Mouse (Mus musculus): ENCODE measurements around the gene Tmem88. TPM values are rescaled to one million over a fixed set of nuclear protein-coding genes. Genes with fewer than 3 reads are reported as not detected.

Gene Tmem88
- total and polyA plus RNA-seq, 3 experiments, result 0.16 to 0.25 TPM; not detected in 1

- Histone ChIP-seq H3K4me3 (replicated peaks in 1 of 3; ENCODE audit: low read depth in 2 of 3, low read length in 2 of 3, poor library complexity in 1 of 3) (peak overlapping the region; percentile 60 to 73 (median 67)), H3K79me2 (replicated peaks; ENCODE audit: control insufficient read depth, extremely low read depth, insufficient read depth, poor library complexity, severe bottlenecking) (peaks cover 7% of the 10 kb centered on the region; the same call in 1 of the 2 replicates), H3K36me3 (replicated peaks in 1 of 2; ENCODE audit: control insufficient read depth in 1 of 2, insufficient read depth in 1 of 2, low read length in 1 of 2) (peaks cover 29 to 36% of the 10 kb centered on the region in 2 experiments), H3K4me2 (ENCODE audit: insufficient read depth, low read depth, poor library complexity, severe bottlenecking) (peak overlapping the region; percentile 80), H3K27me3 (replicated peaks) (peaks cover 7% of the 10 kb centered on the region), H3K27ac (ENCODE audit: insufficient read depth, low read depth) (peak overlapping the region; percentile 96), H3K9me3 (replicated peaks; ENCODE audit: low read length) (no peaks in the 10 kb centered on the region), H3K9ac (ENCODE audit: insufficient read depth, low read depth) (peak overlapping the region; percentile 90), H3K4me1 (ENCODE audit: control insufficient read depth in 1 of 2, insufficient read depth in 2 of 2) (peaks cover 28 to 46% of the 10 kb centered on the region in 2 experiments)
- in situ Hi-C loops (cut with MboI; ENCODE audit: low pct_ligation_motif_present, low pct_unique_long_range_greater_than_20kb, low sequenced_read_pairs) (loop anchor here (10.0 kb wide), 1 partner anchor 115 kb away; no protein-coding TSS in a partner anchor), dilution Hi-C loops (cut with MboI; ENCODE audit: extremely low pct_ligation_motif_present, extremely low pct_unique_long_range_greater_than_20kb, low sequenced_read_pairs) (no loop called here)
- TF ChIP-seq SIN3A (IDR thresholded peaks at IDR 0.05; ENCODE audit: low read length) (peak; percentile 95), MYC (IDR thresholded peaks at IDR 0.05; ENCODE audit: low read depth, low read length) (peak; percentile 96; the same call in 1 of the 2 replicates), MAFK (IDR thresholded peaks at IDR 0.05; ENCODE audit: insufficient replicate concordance, low read length) (no peak), ZMIZ1 (IDR thresholded peaks at IDR 0.05; ENCODE audit: low read depth, low read length) (peak; percentile 62; the same call in 1 of the 2 replicates), CHD1 (IDR thresholded peaks at IDR 0.05; ENCODE audit: low read depth, low read length) (no peak), SMC3 (IDR thresholded peaks at IDR 0.05; ENCODE audit: low read depth, low read length) (no peak), TBP (conservative IDR thresholded peaks at IDR 0.05; ENCODE audit: low read depth, low read length) (0 out of 2 replicates have a peak, but pooled peaks have one; percentile 50), MAX (IDR thresholded peaks at IDR 0.05; ENCODE audit: low read length) (peak; percentile 92), TCF12 (IDR thresholded peaks at IDR 0.05; ENCODE audit: low read depth, low read length) (peak; percentile 54), NRF1 (IDR thresholded peaks at IDR 0.05; ENCODE audit: low read depth, low read length) (peak; percentile 34; the same call in 1 of the 2 replicates), ZKSCAN1 (IDR thresholded peaks at IDR 0.05; ENCODE audit: borderline replicate concordance, low read depth, low read length) (no peak), MXI1 (IDR thresholded peaks at IDR 0.05; ENCODE audit: low read depth, low read length) (peak; percentile 99), NELFE (IDR thresholded peaks at IDR 0.05; ENCODE audit: low read depth, low read length) (peak; percentile 31; the same call in 1 of the 2 replicates), MEF2A (IDR thresholded peaks at IDR 0.05; ENCODE audit: borderline replicate concordance, low read depth, low read length) (peak; percentile 79), CTCF (conservative IDR thresholded peaks at IDR 0.05 in 1 of 2, IDR thresholded peaks at IDR 0.05 in 1 of 2; ENCODE audit: low read depth in 2 of 2, low read length in 2 of 2) (no peak), USF1 (IDR thresholded peaks at IDR 0.05; ENCODE audit: low read depth, low read length) (peak; percentile 72), E2F4 (IDR thresholded peaks at IDR 0.05; ENCODE audit: insufficient replicate concordance, low read depth, low read length) (no peak), ELF1 (IDR thresholded peaks at IDR 0.05; ENCODE audit: low read depth, low read length) (peak; percentile 76), CHD2 (IDR thresholded peaks at IDR 0.05; ENCODE audit: low read length) (peak; percentile 90), POLR2A (IDR thresholded peaks at IDR 0.05; ENCODE audit: low read depth, low read length) (0 out of 2 replicates have a peak, but pooled peaks have one; percentile 36), JUND (conservative IDR thresholded peaks at IDR 0.05; ENCODE audit: low read depth, low read length) (no peak), POLR2AphosphoS2 (IDR thresholded peaks at IDR 0.05; ENCODE audit: low read depth, low read length) (no peak; the same call in 1 of the 2 replicates), RAD21 (IDR thresholded peaks at IDR 0.05; ENCODE audit: low read depth, low read length) (no peak), HCFC1 (IDR thresholded peaks at IDR 0.05; ENCODE audit: low read depth, low read length) (peak; percentile 64), ETS1 (conservative IDR thresholded peaks at IDR 0.05; ENCODE audit: low read depth, low read length) (peak; percentile 99), BHLHE40 (IDR thresholded peaks at IDR 0.05; ENCODE audit: low read depth, low read length) (peak; percentile 94), EP300 (IDR thresholded peaks at IDR 0.05; ENCODE audit: low read length) (peak; percentile 82; the same call in 1 of the 2 replicates), RCOR1 (conservative IDR thresholded peaks at IDR 0.05; ENCODE audit: low read depth, low read length) (peak; percentile 64; the same call in 1 of the 2 replicates), IRF4 (IDR thresholded peaks at IDR 0.05; ENCODE audit: low read depth, low read length) (peak; percentile 97), MAZ (IDR thresholded peaks at IDR 0.05; ENCODE audit: low read depth, low read length) (peak; percentile 100), PAX5 (IDR thresholded peaks at IDR 0.05; ENCODE audit: low read length) (no peak), KAT2A (IDR thresholded peaks at IDR 0.05; ENCODE audit: insufficient replicate concordance, low read length) (0 out of 2 replicates have a peak, but pooled peaks have one; percentile 45), USF2 (conservative IDR thresholded peaks at IDR 0.05; ENCODE audit: low read depth, low read length) (no peak), JUN (IDR thresholded peaks at IDR 0.05; ENCODE audit: insufficient read depth, low read depth, low read length) (peak; percentile 79), ZNF384 (IDR thresholded peaks at IDR 0.05; ENCODE audit: low read depth, low read length) (no peak), GABPA (IDR thresholded peaks at IDR 0.05; ENCODE audit: insufficient replicate concordance, low read depth, low read length) (no peak), ZC3H11A (IDR thresholded peaks at IDR 0.05; ENCODE audit: low read depth, low read length) (no peak), UBTF (IDR thresholded peaks at IDR 0.05; ENCODE audit: low read depth, low read length) (peak; percentile 53; the same call in 1 of the 2 replicates)
- peak; percentile 95 for DNase-seq (ENCODE audit: extremely low read depth)
Observed at GRCm38 (mm10) chr11:69409378-69410044, 11.5 kb upstream of the Tmem88 start.

Measured in CH12.LX (cell line).